Mouse (Mus musculus) bone marrow, adult 2 months (tissue): Measurements from ENCODE around the gene Gm21992.

ENCODE experiments used
- CTCF ChIP-seq: fragments of 200-500 bp; IDR thresholded peaks from 2 replicates; pipeline ENCODE4 v1.5.1; 2011; ENCODE audit warnings: low read length, control low read depth; ENCODE audit not compliant: control insufficient read depth, insufficient read depth
- POLR2A ChIP-seq: fragments of 200-500 bp; IDR thresholded peaks from 2 replicates; pipeline ENCODE4 v1.6.1; 2011; ENCODE audit warnings: low read depth, mild to moderate bottlenecking, control low read depth, low read length, borderline replicate concordance; ENCODE audit not compliant: control insufficient read depth

DNA sequence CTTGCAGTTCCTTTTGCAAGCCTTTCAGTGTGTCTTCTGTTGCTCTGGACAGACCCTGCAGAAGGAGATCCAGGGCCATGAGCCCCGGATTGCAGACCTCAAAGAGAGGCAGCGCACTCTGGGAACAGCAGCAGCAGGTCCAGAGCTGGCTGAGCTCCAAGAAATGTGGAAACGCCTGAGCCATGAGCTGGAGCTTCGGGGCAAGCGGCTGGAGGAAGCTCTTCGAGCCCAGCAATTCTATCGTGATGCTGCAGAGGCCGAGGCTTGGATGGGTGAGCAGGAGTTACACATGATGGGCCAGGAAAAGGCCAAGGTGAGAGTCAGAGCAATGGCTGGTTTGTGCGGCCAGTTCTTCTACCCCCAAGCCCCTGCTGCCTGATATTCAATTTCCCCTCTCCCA is 66.4 kb downstream of the Gm21992 start:
- TF ChIP-seq CTCF (no peak), POLR2A (no peak)
